Mouse (Mus musculus): ENCODE measurements at regions not wholly inside any gene's neighbourhood (a gene's known extent, or its start where the extent isn't known, plus 50 kb on each side); places are given as distances from the start of the nearest gene placed in this dataset.

- ATAC-seq (ENCODE audit: low read depth) = no peak
- H3K4me1 ChIP-seq (replicated peaks) = 0 out of 2 replicates have a peak, but pooled peaks cover 8% of the 10 kb centered on the region
- WGBS = 43% methylated on average over 5 of the region's 5 CpGs
These were observed 113.0 kb upstream of the Sash1 start for GRCm38 (mm10) chr10:8998758-8999398.

GRCm38 (mm10) chr10:8998356-8998755, 112.5 kb upstream of the Sash1 start:
- Histone ChIP-seq H3K27ac (replicated peaks) (no peak overlapping the region), H3K27me3 (no peaks in the 10 kb centered on the region), H3K4me2 (no peak overlapping the region), H3K9ac (no peak overlapping the region), H3K9me3 (no peaks in the 10 kb centered on the region), H3K36me3 (no peaks in the 10 kb centered on the region), H3K4me1 (replicated peaks) (0 out of 2 replicates have a peak, but pooled peaks cover 8% of the 10 kb centered on the region), H3K4me3 (no peak overlapping the region)
- no peak for ATAC-seq (ENCODE audit: low read depth)
- 78% methylated on average over 2 of the region's 2 CpGs for WGBS

More at GRCm38 (mm10) chr10:8998758-8999398, 113.0 kb upstream of the Sash1 start:
- H3K27me3 ChIP-seq = no peaks in the 10 kb centered on the region
- no peak overlapping the region for H3K9ac ChIP-seq
- H3K4me2 ChIP-seq = no peak overlapping the region
- no peak overlapping the region for H3K4me3 ChIP-seq
- H3K9me3 ChIP-seq = no peaks in the 10 kb centered on the region
- no peaks in the 10 kb centered on the region for H3K36me3 ChIP-seq
- H3K27ac ChIP-seq (replicated peaks) = no peak overlapping the region

- Histone ChIP-seq H3K4me2 (no peak overlapping the region), H3K9me3 (no peaks in the 10 kb centered on the region), H3K27ac (replicated peaks) (no peak overlapping the region), H3K4me3 (no peak overlapping the region), H3K9ac (no peak overlapping the region), H3K27me3 (no peaks in the 10 kb centered on the region), H3K36me3 (no peaks in the 10 kb centered on the region), H3K4me1 (replicated peaks) (0 out of 2 replicates have a peak, but pooled peaks cover 8% of the 10 kb centered on the region)
- 60% methylated on average over 3 of the region's 3 CpGs for WGBS
- ATAC-seq (ENCODE audit: low read depth) = no peak
These were observed 109.2 kb upstream of the Sash1 start for GRCm38 (mm10) chr10:8995097-8995496.

- no peak overlapping the region for H3K27ac ChIP-seq (replicated peaks)
- no peaks in the 10 kb centered on the region for H3K9me3 ChIP-seq
- ATAC-seq (ENCODE audit: low read depth) = no peak
- H3K4me3 ChIP-seq = no peak overlapping the region
- 87% methylated on average over 7 of the region's 7 CpGs for WGBS
- H3K36me3 ChIP-seq = no peaks in the 10 kb centered on the region
- H3K9ac ChIP-seq = no peak overlapping the region
- no peaks in the 10 kb centered on the region for H3K27me3 ChIP-seq
- H3K4me1 ChIP-seq (replicated peaks) = no peaks in the 10 kb centered on the region
- no peak overlapping the region for H3K4me2 ChIP-seq
These were observed 100.5 kb upstream of the Sash1 start for GRCm38 (mm10) chr10:8986339-8986738.

GRCm38 (mm10) chr10:8983347-8983746, 97.5 kb upstream of the Sash1 start:
- no peak for ATAC-seq (ENCODE audit: low read depth)

GRCm38 (mm10) chr10:8980568-8980967, 94.7 kb upstream of the Sash1 start:
- Histone ChIP-seq H3K4me1 (replicated peaks) (no peaks in the 10 kb centered on the region), H3K27ac (replicated peaks) (no peak overlapping the region), H3K4me2 (no peak overlapping the region), H3K9me3 (no peaks in the 10 kb centered on the region), H3K36me3 (no peaks in the 10 kb centered on the region), H3K27me3 (no peaks in the 10 kb centered on the region), H3K9ac (no peak overlapping the region), H3K4me3 (no peak overlapping the region)
- no peak for ATAC-seq (ENCODE audit: low read depth)
- WGBS = 78% methylated on average over 1 of the region's 1 CpGs

More at GRCm38 (mm10) chr10:8983347-8983746, 97.5 kb upstream of the Sash1 start:
- 85% methylated on average over 4 of the region's 4 CpGs for WGBS
- H3K36me3 ChIP-seq = no peaks in the 10 kb centered on the region
- H3K27me3 ChIP-seq = no peaks in the 10 kb centered on the region
- no peak overlapping the region for H3K9ac ChIP-seq
- H3K27ac ChIP-seq (replicated peaks) = no peak overlapping the region
- no peaks in the 10 kb centered on the region for H3K4me1 ChIP-seq (replicated peaks)
- H3K4me3 ChIP-seq = no peak overlapping the region
- H3K4me2 ChIP-seq = no peak overlapping the region
- H3K9me3 ChIP-seq = no peaks in the 10 kb centered on the region

- 93% methylated on average over 3 of the region's 3 CpGs for WGBS
- H3K9ac ChIP-seq = no peak overlapping the region
- no peaks in the 10 kb centered on the region for H3K4me1 ChIP-seq (replicated peaks)
- no peak for ATAC-seq (ENCODE audit: low read depth)
- H3K4me2 ChIP-seq = no peak overlapping the region
- no peaks in the 10 kb centered on the region for H3K9me3 ChIP-seq
- no peaks in the 10 kb centered on the region for H3K36me3 ChIP-seq
- H3K27ac ChIP-seq (replicated peaks) = no peak overlapping the region
- no peak overlapping the region for H3K4me3 ChIP-seq
- H3K27me3 ChIP-seq = no peaks in the 10 kb centered on the region
These were observed 92.7 kb upstream of the Sash1 start for GRCm38 (mm10) chr10:8978595-8978994.

- Histone ChIP-seq H3K36me3 (no peaks in the 10 kb centered on the region), H3K27me3 (no peaks in the 10 kb centered on the region), H3K9me3 (no peaks in the 10 kb centered on the region), H3K4me2 (no peak overlapping the region), H3K9ac (no peak overlapping the region), H3K4me1 (replicated peaks) (peaks cover 5% of the 10 kb centered on the region; the same call in 1 of the 2 replicates), H3K27ac (replicated peaks) (no peak overlapping the region), H3K4me3 (no peak overlapping the region)
- WGBS = 54% methylated on average over 1 of the region's 1 CpGs
- no peak for ATAC-seq (ENCODE audit: low read depth)
These were observed 88.1 kb upstream of the Sash1 start for GRCm38 (mm10) chr10:8973934-8974333.

GRCm38 (mm10) chr10:8972789-8973551, 87.1 kb upstream of the Sash1 start:
- no peaks in the 10 kb centered on the region for H3K9me3 ChIP-seq
- H3K36me3 ChIP-seq = no peaks in the 10 kb centered on the region
- H3K27ac ChIP-seq (replicated peaks) = no peak overlapping the region
- 76% methylated on average over 8 of the region's 8 CpGs for WGBS
- ATAC-seq (ENCODE audit: low read depth) = no peak
- no peak overlapping the region for H3K4me3 ChIP-seq
- H3K27me3 ChIP-seq = no peaks in the 10 kb centered on the region
- no peak overlapping the region for H3K9ac ChIP-seq
- peaks cover 14% of the 10 kb centered on the region for H3K4me1 ChIP-seq (replicated peaks)
- H3K4me2 ChIP-seq = no peak overlapping the region

GRCm38 (mm10) chr10:8970807-8971206, 84.9 kb upstream of the Sash1 start:
- no peak for ATAC-seq (ENCODE audit: low read depth)
- Histone ChIP-seq H3K4me3 (no peak overlapping the region), H3K27me3 (no peaks in the 10 kb centered on the region), H3K4me1 (replicated peaks) (peaks cover 15% of the 10 kb centered on the region), H3K36me3 (no peaks in the 10 kb centered on the region), H3K27ac (replicated peaks) (no peak overlapping the region), H3K9ac (no peak overlapping the region), H3K4me2 (no peak overlapping the region), H3K9me3 (no peaks in the 10 kb centered on the region)
- WGBS = 80% methylated on average over 3 of the region's 3 CpGs

GRCm38 (mm10) chr10:8969586-8969985, 83.7 kb upstream of the Sash1 start:
- ATAC-seq (ENCODE audit: low read depth) = no peak
- Histone ChIP-seq H3K9ac (no peak overlapping the region), H3K4me2 (no peak overlapping the region), H3K36me3 (no peaks in the 10 kb centered on the region), H3K27ac (replicated peaks) (no peak overlapping the region), H3K4me1 (replicated peaks) (peaks cover 15% of the 10 kb centered on the region), H3K27me3 (no peaks in the 10 kb centered on the region), H3K4me3 (no peak overlapping the region), H3K9me3 (no peaks in the 10 kb centered on the region)

GRCm38 (mm10) chr10:8969016-8969415, 83.1 kb upstream of the Sash1 start:
- Histone ChIP-seq H3K36me3 (no peaks in the 10 kb centered on the region), H3K27ac (replicated peaks) (0 out of 2 replicates have a peak overlapping the region, but pooled peaks have one; percentile 42), H3K9me3 (no peaks in the 10 kb centered on the region), H3K9ac (no peak overlapping the region), H3K27me3 (no peaks in the 10 kb centered on the region), H3K4me2 (no peak overlapping the region), H3K4me3 (no peak overlapping the region), H3K4me1 (replicated peaks) (peaks cover 15% of the 10 kb centered on the region)
- WGBS = 85% methylated on average over 5 of the region's 5 CpGs
- ATAC-seq (ENCODE audit: low read depth) = 0 out of 2 replicates have a peak, but pooled peaks have one; percentile 13

All from neural tube, embryonic 13.5 days (tissue).